Mouse (Mus musculus) heart, postnatal 14 days (tissue): ENCODE measurements around the gene Myh11. TPM values are rescaled to one million over a fixed set of nuclear protein-coding genes. Genes with fewer than 3 reads are reported as not detected.

Experiments
- DNase-seq, 2 experiments: peaks; one replicate each; pipeline ENCODE4 v3.0.0; 2021 to 2022
- intact Hi-C: fragments of 180-260 bp; cut with DNase I; formaldehyde crosslinking; loops from one replicate; pipeline ENCODE4 v1.15.1; 2025
- long read RNA-seq, 2 experiments: library from polyadenylated mRNA; stranded (forward); transcript quantifications; one replicate each; pipeline ENCODE4 v2.0.0; 2021
- total RNA-seq, 2 experiments: library from RNA; stranded (reverse); gene quantifications; 2 replicates each; pipeline ENCODE4 v1.2.3; 2021

Myh11 gene
- 10 to 100 TPM; 19.6 to 28.4 TPM for total RNA-seq
- long read RNA-seq, experiment 1, full-length matches to known transcripts, result 7 of 15 reads
- long read RNA-seq, experiment 1, partial matches to known transcripts, result 8 of 15 reads
- long read RNA-seq, experiment 1, other reads (novel, unspliced or antisense), result 0 of 15 reads
- long read RNA-seq, experiment 2, full-length matches to known transcripts, result 2 of 10 reads
- long read RNA-seq, experiment 2, partial matches to known transcripts, result 5 of 10 reads
- long read RNA-seq, experiment 2, other reads (novel, unspliced or antisense), result 3 of 10 reads

DNA sequence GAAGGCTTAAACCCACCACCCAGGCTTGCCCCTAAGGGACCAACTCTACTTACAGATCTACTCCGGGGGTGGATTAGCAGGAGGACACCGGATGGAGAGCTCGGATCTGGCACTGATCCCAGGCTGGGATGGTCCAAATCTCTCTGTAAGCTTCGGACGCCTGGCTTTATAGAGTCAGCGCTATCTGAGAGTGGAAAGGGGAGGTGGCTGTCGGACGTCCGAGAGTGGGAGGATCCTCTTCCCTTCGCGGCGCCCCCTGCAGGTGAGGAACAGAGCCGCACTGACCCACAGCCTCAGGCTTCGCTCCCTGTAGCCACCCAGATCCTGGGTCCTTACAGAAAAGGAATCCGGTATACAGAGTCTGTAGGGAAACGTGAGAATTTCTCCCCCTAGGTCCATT lies at the start of gene Myh11:
Myh11 (minus strand) TSS at position 150 of the 400 bp plus-strand sequence.
- DNase-seq, result peak; percentile 79 to 87
- intact Hi-C loops, result loop anchor here (5.0 kb wide), 1 partner anchor 54 kb away; no protein-coding TSS in a partner anchor

DNA sequence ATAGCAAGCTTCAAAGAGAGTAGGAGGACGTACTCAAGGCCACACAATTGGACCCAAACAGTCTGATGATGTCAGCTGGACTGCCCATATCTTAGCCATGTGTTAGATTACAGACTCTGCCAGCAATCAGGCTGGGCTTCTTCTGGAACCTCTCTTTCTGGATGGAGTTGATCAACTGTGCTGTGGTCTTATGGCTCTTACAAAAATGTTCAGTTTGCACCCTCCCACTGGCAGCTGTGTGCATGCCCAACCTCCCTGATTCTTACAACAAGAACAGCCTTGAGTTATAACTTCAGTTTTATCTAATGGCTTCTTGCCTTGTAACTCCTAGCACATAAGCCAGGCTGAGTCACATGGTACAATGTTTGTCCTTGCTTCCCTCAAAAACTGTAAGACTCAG lies 37.0 kb upstream of the Myh11 start:
- no peak for DNase-seq
- intact Hi-C loops, result no loop called here

DNA sequence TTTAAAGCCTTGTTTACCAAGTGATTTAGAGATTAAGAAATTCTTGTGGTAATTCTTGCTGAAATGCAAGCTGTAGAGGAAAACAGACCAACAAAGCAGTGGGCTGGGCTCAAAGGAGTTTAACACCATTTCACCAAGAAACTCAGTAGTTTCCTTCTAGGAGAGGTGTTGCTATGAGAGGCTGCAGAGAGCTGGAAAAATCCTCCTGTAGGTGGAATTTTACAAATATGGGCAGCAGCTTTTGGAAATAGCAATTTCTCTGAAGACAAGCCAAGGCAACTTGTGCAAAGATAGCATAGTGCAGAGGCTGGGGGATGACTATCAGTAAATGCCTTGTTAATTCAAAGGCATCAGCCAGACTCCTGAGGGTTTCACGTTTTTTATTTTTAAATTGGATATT lies 29.3 kb upstream of the Myh11 start:
- intact Hi-C loops, result no loop called here
- DNase-seq, result no peak

DNA sequence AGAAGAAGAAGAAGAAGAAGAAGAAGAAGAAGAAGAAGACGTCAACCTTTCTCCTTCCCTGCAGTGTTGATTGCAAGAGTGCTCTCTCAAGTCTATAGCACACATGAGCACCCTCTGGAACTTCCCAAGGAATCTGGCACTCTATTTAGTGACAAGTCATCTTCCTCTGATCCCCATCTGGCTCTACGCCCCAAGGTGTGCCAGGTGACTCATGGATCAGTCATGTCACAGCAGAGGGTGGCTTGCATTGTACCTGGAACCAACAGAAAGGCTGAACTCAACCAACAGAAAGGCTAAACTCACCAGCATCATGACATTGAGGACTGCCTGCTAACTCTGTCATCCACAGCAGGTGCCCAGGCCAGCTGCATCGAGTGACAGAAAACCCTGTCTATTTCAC lies 28.5 kb upstream of the Myh11 start:
- DNase-seq, result no peak

DNA sequence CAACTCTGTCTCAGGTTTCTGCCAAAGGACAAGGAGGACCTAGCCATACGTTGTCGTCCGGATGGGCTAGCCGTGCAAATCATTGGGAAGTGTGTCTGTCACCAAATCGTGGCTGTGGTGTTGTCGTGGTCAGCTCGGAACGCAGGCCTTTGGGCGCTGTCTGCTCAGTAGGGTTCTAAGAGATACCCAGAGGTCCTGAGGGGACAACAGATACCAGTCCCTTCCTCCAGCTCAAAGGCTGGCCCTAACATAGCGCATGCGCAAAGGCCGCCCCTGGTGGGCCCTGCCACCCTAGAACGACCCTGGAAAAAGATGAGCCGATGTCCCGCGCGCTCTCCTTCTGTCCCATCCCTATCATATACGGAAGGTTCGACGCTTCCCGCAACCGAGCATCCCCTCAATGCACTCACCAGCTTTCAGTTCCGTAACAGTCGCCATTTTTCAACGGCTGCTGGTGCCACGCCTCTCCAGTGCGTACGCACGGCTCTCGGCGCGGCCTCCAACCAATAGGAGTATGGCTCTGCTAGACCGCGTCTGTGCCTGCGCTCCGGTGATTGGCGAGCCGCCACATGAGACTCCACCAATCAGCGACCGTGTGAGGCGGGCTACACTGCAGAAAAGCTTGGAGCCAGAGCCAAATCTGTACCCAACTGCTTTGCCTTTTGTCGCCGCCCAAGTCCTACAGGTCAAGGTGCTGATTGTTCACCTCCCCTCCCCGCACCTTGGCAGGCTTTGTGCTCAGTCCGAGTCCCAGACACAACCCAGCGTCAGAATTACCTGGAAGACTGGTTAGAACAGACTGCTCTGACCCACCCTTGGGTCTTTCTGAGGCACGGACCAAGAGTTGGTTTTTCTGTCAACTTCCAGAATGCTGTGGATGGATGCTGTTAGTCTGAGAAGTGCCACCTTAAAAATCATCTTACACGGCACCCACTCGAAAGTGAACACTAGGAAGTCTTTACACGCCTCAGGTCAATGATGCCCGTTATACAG lies 26.0 kb upstream of the Myh11 start, which contains the start of gene Fopnl:
Fopnl (minus strand) TSS at position 522 of the 993 bp plus-strand sequence.
- intact Hi-C loops, result loop anchor here (10.0 kb wide), 1 partner anchor 412 kb away; the partner anchor contains the start of genes Mpv17l and Pdxdc1
- DNase-seq, result peak; percentile 97 to 98

More for the DNA sequence above, 28.5 kb upstream of the Myh11 start:
- intact Hi-C loops, result loop anchor here (2.0 to 10.0 kb wide), 2 partner anchors 37 to 415 kb away; partner anchors contain the start of genes Mpv17l and Pdxdc1

DNA sequence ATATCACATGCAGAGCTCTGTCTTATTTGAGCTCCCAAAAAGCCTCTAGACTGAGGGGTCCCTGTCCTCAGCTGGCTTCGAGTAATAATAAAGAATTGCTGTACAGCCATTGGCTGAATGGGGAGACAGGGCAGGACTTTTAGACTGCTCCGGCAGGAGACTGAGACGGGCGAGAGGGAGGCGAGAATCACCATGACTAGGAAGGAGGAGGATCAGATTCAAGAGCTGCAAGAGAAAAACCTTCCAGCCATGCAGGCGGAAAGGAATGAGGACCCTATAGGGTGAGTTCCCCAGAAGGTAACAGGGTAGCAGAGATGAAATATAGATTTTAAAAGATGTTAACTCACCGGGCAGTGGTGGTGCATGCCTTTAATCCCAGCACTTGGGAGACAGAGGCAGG lies 21.7 kb upstream of the Myh11 start:
- intact Hi-C loops, result loop anchor here (5.0 to 10.0 kb wide), 2 partner anchors 134 to 408 kb away; partner anchors contain the start of genes Mpv17l and Pdxdc1
- no peak for DNase-seq

DNA sequence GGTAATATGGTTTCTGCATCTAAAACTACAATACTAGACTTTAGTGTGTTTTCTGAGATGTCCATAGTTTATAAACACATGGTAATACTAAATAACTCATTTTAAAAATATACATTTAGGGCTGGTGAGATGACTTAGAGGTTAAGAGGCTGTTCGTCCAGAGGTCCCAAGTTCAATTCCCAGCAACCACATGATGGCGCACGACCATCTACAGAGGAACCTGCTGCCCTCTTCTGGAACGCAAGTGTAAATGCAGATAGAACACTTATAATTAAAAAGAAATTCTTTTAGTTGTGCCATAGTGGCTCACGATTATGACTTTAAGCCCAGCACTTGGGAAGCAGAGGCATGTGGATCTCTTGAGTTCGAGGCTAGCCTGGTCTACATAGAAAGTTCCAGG lies 20.2 kb upstream of the Myh11 start:
- DNase-seq, result peak in 1 of 2 experiments; percentile 43

DNA sequence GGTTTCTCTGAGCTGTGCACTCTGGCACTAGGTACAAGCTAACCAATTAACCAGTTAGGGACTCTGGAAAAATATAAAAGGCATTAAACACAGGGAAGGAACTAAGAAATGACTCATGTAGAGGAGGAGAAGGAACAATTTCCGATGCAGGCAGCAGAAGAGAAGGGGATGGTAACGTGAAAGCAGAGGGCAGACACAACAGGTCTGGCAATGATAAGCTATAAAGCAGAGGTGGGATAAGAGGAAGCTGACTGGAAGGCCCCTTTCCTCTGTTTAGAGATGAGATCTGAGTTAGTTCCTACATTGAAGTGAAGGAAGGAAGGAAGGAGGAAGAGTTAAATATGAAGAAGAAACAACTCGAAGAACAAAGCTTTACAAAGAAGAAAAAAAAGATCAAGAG lies 18.7 kb upstream of the Myh11 start:
- intact Hi-C loops, result loop anchor here (2.0 to 10.0 kb wide), 3 partner anchors 73 to 405 kb away; partner anchors contain the start of genes Mpv17l and Pdxdc1
- no peak for DNase-seq

More for the DNA sequence above, 20.2 kb upstream of the Myh11 start:
- intact Hi-C loops, result loop anchor here (2.0 to 10.0 kb wide), 3 partner anchors 75 to 407 kb away; partner anchors contain the start of genes Mpv17l and Pdxdc1

DNA sequence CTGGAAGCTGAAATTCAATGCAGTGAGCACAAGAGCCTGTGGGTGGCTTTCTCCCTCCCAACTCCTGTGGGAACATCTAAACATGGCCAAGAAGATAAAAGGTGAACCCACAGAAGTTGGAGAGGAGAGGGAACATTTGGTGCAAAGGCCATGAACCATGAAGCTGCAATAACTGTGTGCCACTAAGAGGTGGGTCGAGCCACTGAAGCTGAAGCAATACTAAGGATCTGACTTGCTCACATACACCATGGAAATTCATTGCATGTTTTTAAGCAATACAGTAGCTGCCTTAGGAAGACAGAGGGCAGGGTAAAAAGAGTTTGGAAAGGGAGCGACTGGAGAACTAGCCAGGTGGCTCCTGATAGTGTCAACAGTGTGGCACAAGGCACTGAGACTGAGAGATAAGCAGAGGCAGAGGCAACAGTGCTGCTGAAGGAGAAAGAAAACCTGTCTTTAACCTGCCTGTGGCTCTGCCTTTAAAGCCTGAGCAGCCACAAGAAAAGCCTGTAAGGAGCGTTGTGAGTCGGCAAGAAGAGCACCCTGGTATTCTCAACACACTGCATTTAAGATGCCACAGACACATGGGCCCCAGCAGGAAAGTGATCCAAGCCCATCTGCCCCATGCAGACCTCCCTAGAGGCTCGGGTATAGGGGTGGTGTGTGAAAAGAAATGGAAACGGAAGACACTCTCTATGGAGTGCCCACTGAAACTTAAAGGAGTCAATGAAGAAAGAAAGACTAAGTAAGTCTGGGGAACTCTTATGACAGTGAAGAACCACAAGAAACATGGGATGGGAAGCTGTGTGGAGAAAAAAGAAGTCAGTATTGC lies 17.3 kb upstream of the Myh11 start:
- intact Hi-C loops, result no loop called here
- no peak for DNase-seq

DNA sequence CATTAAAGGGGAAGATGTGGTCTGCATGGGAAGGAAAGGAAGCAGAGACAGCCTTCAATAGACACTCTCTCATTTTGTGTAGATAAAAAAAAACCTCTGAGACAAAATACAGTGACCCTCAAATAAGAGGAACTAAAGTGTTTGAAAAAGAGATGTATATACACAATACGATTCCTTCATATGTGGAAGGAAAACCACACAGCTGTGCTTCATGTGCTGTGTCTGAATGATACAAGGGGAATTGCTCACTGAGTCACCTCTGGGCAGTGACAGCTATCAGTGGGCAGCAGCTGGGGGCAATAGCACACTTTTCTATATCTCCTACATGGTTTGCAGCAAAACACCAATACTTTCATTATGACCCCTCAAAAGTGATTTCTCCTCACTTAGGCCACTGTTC lies 16.2 kb upstream of the Myh11 start:
- intact Hi-C loops, result no loop called here
- DNase-seq, result no peak

DNA sequence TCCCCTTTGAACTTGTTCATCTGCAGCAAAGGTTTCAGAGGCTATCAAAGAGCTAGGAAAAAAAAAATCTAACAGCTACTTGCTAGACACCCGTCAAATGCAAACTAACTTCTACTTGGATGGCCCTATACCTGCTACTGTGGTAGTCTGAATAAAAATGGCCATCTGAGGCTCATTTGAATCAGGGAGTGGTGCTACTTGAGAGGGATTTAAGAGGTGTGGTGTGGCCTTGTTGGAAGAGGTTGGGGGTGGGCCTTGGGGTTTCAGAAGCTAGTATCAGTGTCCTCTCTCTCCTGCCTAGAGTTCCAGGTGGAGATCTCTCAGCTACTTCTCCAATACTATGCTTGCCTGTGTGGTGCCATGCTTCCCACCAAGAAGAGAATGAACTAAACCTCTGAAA lies 15.3 kb upstream of the Myh11 start:
- intact Hi-C loops, result no loop called here
- no peak for DNase-seq

DNA sequence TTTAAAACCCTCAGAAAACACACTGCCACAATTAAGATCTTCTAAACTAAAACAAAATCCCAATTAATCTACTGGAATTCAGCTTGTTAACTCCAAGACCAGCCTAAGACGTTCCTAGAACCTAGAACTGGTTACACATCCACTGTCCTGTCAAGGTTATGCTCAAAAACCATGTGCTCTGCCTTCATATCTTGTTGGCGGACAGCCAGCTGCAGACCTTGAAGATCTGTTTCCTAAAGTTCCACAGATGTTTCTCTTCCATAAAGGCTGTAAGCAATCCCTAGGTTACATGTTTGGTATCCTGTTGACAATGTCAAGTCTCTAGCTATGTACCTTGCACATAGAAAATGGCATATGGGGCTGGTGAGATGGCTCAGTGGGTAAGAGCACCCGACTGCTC lies 13.6 kb upstream of the Myh11 start:
- no peak for DNase-seq
- intact Hi-C loops, result no loop called here

DNA sequence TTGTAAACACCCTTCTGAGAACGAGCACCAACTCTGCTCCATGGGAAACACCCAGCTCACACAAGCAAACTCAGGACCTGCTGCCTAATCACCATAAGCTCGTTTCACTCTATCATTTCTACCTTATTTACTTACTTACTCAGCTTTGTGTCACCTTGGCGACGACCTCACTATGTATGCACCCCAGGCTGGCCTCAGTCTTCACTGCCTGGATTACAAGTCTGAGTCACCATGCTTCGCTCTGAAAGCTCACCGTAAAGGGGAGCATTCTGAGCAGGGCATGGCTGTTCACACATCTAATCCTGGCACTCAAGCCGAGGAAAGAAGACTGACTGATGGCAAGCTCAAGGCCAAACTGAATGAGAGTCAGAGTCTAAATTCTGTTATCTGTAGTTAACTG lies 12.5 kb upstream of the Myh11 start:
- intact Hi-C loops, result no loop called here
- DNase-seq, result no peak

DNA sequence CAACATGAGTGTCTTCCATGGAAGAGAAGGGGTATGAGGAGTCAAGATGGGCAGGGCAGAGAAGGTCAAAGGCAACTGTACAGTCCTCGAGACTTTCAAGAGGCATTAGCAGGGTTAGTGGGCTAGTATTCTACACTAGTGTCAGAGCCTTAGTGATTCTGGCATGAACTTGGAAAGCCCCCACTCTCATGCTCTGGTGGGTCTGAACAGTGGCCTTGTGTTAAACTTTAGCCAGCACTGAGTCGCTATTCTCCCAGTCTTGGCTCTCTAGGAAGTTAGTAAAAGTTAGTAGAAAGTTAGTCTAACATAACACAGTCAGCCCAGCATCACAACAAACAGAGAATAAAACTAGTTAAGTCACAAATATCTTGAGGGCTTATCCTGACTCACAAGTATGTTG lies 12.0 kb upstream of the Myh11 start:
- no peak for DNase-seq
- intact Hi-C loops, result no loop called here

DNA sequence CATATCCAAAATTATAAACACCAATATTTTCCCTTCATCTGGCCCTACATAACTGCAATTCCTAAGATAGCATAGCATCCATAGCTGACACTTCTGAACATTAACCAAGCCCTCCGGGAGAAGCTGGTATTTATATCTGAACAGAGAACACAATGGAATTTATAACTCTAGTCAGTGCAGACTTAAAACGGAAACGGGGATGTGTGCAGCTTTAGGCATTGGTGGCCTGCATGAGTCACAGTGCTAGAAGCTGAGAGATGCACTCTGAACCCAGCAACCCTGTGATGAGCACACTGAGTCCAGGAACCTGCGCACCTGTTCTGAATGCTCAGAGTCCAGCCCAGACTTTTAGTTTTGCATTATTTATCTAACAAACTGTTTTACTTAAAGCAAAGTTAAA lies 7.3 kb upstream of the Myh11 start:
- intact Hi-C loops, result no loop called here
- no peak for DNase-seq

DNA sequence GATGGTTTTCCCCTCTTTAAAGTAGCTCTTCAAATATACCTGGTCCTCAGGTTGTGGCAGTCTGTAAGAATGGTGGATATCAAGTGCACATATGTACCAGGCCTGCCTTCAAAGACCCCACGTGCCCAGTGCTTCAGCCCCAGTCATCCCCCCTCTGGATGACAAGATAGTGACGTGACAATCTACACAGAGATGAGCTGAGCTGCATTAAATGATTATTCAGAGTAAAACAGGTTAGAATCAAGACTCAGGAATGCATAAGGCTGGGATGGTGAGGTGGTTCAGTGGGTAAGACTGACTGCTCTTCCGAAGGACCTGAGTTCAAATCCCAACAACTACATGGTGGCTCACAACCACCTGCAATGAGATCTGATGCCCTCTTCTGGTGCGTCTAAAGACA lies 6.6 kb upstream of the Myh11 start:
- intact Hi-C loops, result no loop called here

DNA sequence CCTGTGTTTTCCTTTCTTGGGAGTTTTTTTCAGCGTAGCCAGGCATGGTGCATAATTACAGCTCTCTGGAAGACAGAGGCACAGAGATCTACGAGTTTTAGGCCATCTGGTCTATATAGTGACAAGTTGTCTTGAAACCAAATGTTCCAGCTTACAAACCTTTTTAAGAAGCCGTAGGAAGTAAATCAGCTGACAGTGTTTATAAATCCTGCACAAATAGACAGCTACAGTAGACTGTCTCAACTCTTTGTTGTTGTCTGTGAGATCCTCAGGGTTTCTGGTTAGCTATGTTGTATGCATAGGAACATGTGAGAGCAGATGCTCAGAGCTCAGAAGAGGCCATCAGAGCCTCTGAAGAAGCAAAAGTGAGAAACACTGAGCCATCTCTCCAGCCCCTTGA lies 6.0 kb upstream of the Myh11 start:
- DNase-seq, result no peak
- intact Hi-C loops, result no loop called here

More for the DNA sequence above, 6.6 kb upstream of the Myh11 start:
- no peak for DNase-seq

DNA sequence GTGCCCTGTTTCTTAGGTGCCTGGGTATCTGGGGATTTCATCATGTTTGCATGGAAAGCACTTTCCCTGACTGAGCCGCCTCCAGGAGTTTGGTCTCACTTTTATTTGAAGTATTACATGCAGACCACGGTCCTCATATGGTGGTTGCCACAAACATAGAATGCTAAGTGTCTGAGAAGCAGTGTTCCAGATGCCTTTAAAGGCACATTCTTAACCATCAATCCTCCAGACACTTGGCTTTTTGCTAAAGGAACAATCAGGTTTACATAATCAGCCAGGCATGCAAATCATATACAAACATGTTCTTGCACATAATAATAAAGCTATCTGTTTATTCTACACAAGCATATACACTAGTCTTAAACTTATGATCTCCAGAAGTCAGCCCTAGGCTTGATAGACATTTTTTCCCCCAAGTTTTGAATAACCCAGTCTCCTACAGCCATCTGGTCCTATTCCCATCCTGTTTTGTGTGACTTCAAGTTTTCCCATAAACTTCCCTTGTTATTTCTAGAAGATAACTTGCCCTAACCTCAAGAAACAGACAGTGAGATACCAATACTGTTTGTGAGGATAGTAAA lies 5.5 kb upstream of the Myh11 start:
- DNase-seq, result no peak
- intact Hi-C loops, result no loop called here

DNA sequence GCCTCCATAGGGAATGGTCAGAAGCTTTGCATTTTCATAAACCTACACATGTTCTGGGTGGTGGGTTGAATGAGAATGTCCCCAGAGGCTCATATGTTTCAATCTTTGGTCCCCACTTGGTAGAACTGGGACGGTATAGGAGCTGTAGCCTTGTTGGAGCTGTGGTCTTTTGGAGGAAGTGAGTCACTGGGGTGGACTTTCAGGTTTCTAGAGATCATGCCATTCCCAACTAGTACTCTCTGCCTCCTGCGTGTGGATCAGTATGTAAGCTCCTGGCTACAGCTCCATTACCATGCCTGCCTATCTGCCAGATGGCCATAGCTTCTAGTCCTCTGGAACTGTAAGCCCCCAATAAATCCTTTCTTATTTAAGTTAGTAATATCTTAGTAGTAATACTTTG lies 4.1 kb upstream of the Myh11 start:
- no peak for DNase-seq
- intact Hi-C loops, result no loop called here
